ENCODE assay signal across 29 mouse cellular contexts in genomic region chr5:130033869-130034268, GRCm38 (mm10). TPM values are rescaled to one million over a fixed set of nuclear protein-coding genes. Genes with fewer than 3 reads are reported as not detected.
DNase-seq lines count a peak whose midpoint lies in the region; ATAC-seq lines count a peak whose summit lies in the region.
"Had no signal": no experiment of that assay in that cellular context is flagged by ENCODE, and none has a peak within 500 bp of the region (broad histone marks: within the 10 kb centered on the region; RNA-seq: fewer than 3 reads in every experiment).

No protein-coding gene starts in this region.

- peaks cover 28% of the 10 kb centered on the region for H3K36me3 ChIP-seq in heart, embryonic 13.5 days
- peaks cover 31% of the 10 kb centered on the region for H3K36me3 ChIP-seq in liver, embryonic 13.5 days

- H3K4me2 ChIP-seq in heart, embryonic 13.5 days: no peak overlapping the region
- H3K4me2 ChIP-seq in liver, embryonic 13.5 days: no peak overlapping the region; the same call in 1 of the 2 replicates
- H3K4me2 ChIP-seq: hindbrain, embryonic 14.5 days; limb, embryonic 15.5 days; neural tube, embryonic 13.5 days had no signal

- no peaks in the 10 kb centered on the region for H3K27me3 ChIP-seq in heart, embryonic 13.5 days (replicated peaks)
- no peaks in the 10 kb centered on the region for H3K27me3 ChIP-seq in liver, embryonic 13.5 days
- H3K27me3 ChIP-seq: limb, embryonic 15.5 days; megakaryocyte, embryonic 14.5 days; neural tube, embryonic 13.5 days had no signal

- WGBS in heart, embryonic 13.5 days: 55% methylated on average over 2 of the region's 2 CpGs
- WGBS in liver, embryonic 13.5 days (ENCODE audit: insufficient replicate concordance): 44% methylated on average over 2 of the region's 2 CpGs

- H3K27ac ChIP-seq in heart, embryonic 13.5 days (replicated peaks): no peak overlapping the region
- H3K27ac ChIP-seq in liver, embryonic 13.5 days: peak overlapping the region; percentile 9; the same call in 1 of the 2 replicates
- H3K27ac ChIP-seq: heart, embryonic 10.5 days; hindbrain, embryonic 14.5 days; layer of hippocampus, adult 2 months; limb, embryonic 10.5 days; limb, embryonic 15.5 days; neural tube, embryonic 13.5 days; stomach, postnatal 0 days had no signal

- H3K9me3 ChIP-seq in heart, embryonic 13.5 days: no peaks in the 10 kb centered on the region
- no peaks in the 10 kb centered on the region for H3K9me3 ChIP-seq in liver, embryonic 13.5 days (replicated peaks)
- H3K9me3 ChIP-seq: heart, embryonic 10.5 days; limb, embryonic 10.5 days; limb, embryonic 15.5 days; megakaryocyte, embryonic 14.5 days; neural tube, embryonic 13.5 days had no signal

- 0 out of 2 replicates have a peak, but pooled peaks cover 11% of the 10 kb centered on the region for H3K4me1 ChIP-seq in heart, embryonic 13.5 days
- H3K4me1 ChIP-seq in liver, embryonic 13.5 days (replicated peaks): peaks cover 41% of the 10 kb centered on the region

- H3K4me3 ChIP-seq in heart, embryonic 13.5 days: no peak overlapping the region
- H3K4me3 ChIP-seq in liver, embryonic 13.5 days (replicated peaks): no peak overlapping the region
- H3K4me3 ChIP-seq: heart, embryonic 10.5 days; layer of hippocampus, adult 2 months; limb, embryonic 10.5 days; limb, embryonic 15.5 days; megakaryocyte, embryonic 14.5 days; neural tube, embryonic 13.5 days had no signal

- no peak for DNase-seq in heart, postnatal 14 days
- peak; percentile 36 for DNase-seq in MN1 (ENCODE audit: low spot score)
- no peak for DNase-seq in liver, embryonic 13.5 days
- no peak for DNase-seq in gastrocnemius, adult 18-20 months (ENCODE audit: low spot score)
- DNase-seq in urinary bladder, postnatal 14 days (ENCODE audit: low spot score): no peak
- DNase-seq: cerebellum, adult 2 months; cerebellum, postnatal 25 days; gastrocnemius, postnatal 25 days; heart, adult 11 months; heart, postnatal 4 days; kidney, adult 11 months; kidney, postnatal 36 days; lung, postnatal 36 days; right cerebral cortex, postnatal 4 days; thymus, adult 18-20 months; thymus, postnatal 25 days had no signal

- 0 out of 2 replicates have a peak overlapping the region, but pooled peaks have one; percentile 10 for H3K9ac ChIP-seq in heart, embryonic 13.5 days
- peak overlapping the region; percentile 35; the same call in 1 of the 2 replicates for H3K9ac ChIP-seq in liver, embryonic 13.5 days
- H3K9ac ChIP-seq: hindbrain, embryonic 14.5 days; limb, embryonic 15.5 days; neural tube, embryonic 13.5 days had no signal

- intact Hi-C loops in heart, postnatal 14 days (cut with DNase I): no loop called here

- ATAC-seq in heart, embryonic 13.5 days (ENCODE audit: extremely low read depth, insufficient number of reproducible peaks, low FRiP score, low TSS enrichment): no peak
- ATAC-seq in liver, embryonic 13.5 days (ENCODE audit: low read depth): peak; percentile 49
- peak; percentile 24 for ATAC-seq in megakaryocyte progenitor cell, adult 5-6 weeks (replicated peaks; ENCODE audit: poor library complexity)
- ATAC-seq: forebrain, embryonic 14.5 days; inflammation-experienced regulatory T-cells, adult 6 months; midbrain, embryonic 16.5 days had no signal

RNA-seq across cellular contexts. Expression of gene Crcp, which starts 4.8 kb away (rescaled TPM):
- polyA plus RNA-seq in heart, embryonic 13.5 days (2015; fragmentation: Nextera tagmentation; extraction: Ambion mirVana): 23.8 and 27.0 TPM in 2 replicates
- 10 to 100 TPM; 11.4 to 11.9 TPM for total RNA-seq in heart, postnatal 14 days (2021)
- 31.6 and 34.4 TPM in 2 replicates for polyA plus RNA-seq in liver, embryonic 13.5 days (2015; fragmentation: Nextera tagmentation; extraction: Ambion mirVana)
- total RNA-seq in megakaryocyte progenitor cell, adult 5-6 weeks (2015): 39.3 and 40.3 TPM in 2 replicates
- 36.6 and 62.7 TPM in 2 replicates for total RNA-seq in megakaryocyte progenitor cell, adult 5-6 weeks (2017)
- 10 to 100 TPM; 19.3 to 20.3 TPM for total RNA-seq in gastrocnemius, adult 18-20 months (2021)

RNA-seq across cellular contexts. Expression of gene Asl, which starts 4.8 kb away (rescaled TPM):
- 18.4 and 18.7 TPM in 2 replicates for polyA plus RNA-seq in heart, embryonic 13.5 days (2015; fragmentation: Nextera tagmentation; extraction: Ambion mirVana)
- 1 to 10 TPM; 6.8 to 7.7 TPM for total RNA-seq in heart, postnatal 14 days (2021)
- polyA plus RNA-seq in liver, embryonic 13.5 days (2015; fragmentation: Nextera tagmentation; extraction: Ambion mirVana): 37.8 and 45.2 TPM in 2 replicates
- 22.7 and 23.0 TPM in 2 replicates for total RNA-seq in megakaryocyte progenitor cell, adult 5-6 weeks (2015)
- 19.2 and 32.1 TPM in 2 replicates for total RNA-seq in megakaryocyte progenitor cell, adult 5-6 weeks (2017)
- 10 to 100 TPM in 1 of 2 experiments, 1 to 10 TPM in 1; 8.8 to 12.4 TPM for total RNA-seq in gastrocnemius, adult 18-20 months (2021)

RNA-seq across cellular contexts. Expression of gene Gusb, which starts 31.0 kb away (rescaled TPM):
- 46.6 and 46.9 TPM in 2 replicates for polyA plus RNA-seq in heart, embryonic 13.5 days (2015; fragmentation: Nextera tagmentation; extraction: Ambion mirVana)
- total RNA-seq in heart, postnatal 14 days (2021): 10 to 100 TPM; 18.5 to 19.0 TPM
- 42.0 and 47.9 TPM in 2 replicates for polyA plus RNA-seq in liver, embryonic 13.5 days (2015; fragmentation: Nextera tagmentation; extraction: Ambion mirVana)
- 137 and 148 TPM in 2 replicates for total RNA-seq in megakaryocyte progenitor cell, adult 5-6 weeks (2015)
- 77.6 and 90.6 TPM in 2 replicates for total RNA-seq in megakaryocyte progenitor cell, adult 5-6 weeks (2017)
- 1 to 10 TPM; 7.4 to 8.1 TPM for total RNA-seq in gastrocnemius, adult 18-20 months (2021)

RNA-seq across cellular contexts. Expression of gene Tpst1, which starts 39.3 kb away (rescaled TPM):
- 24.3 and 27.2 TPM in 2 replicates for polyA plus RNA-seq in heart, embryonic 13.5 days (2015; fragmentation: Nextera tagmentation; extraction: Ambion mirVana)
- 10 to 100 TPM; 15.7 to 16.9 TPM for total RNA-seq in heart, postnatal 14 days (2021)
- polyA plus RNA-seq in liver, embryonic 13.5 days (2015; fragmentation: Nextera tagmentation; extraction: Ambion mirVana): 27.2 and 33.5 TPM in 2 replicates
- 10.6 and 10.7 TPM in 2 replicates for total RNA-seq in megakaryocyte progenitor cell, adult 5-6 weeks (2015)
- total RNA-seq in megakaryocyte progenitor cell, adult 5-6 weeks (2017): 4.3 and 6.8 TPM in 2 replicates
- total RNA-seq in gastrocnemius, adult 18-20 months (2021): 1 to 10 TPM; 3.3 to 4.1 TPM
